Mouse (Mus musculus) left cerebral cortex, postnatal 36 days (tissue): ENCODE results near the gene Rab11fip4. TPM values are rescaled to one million over a fixed set of nuclear protein-coding genes. Genes with fewer than 3 reads are reported as not detected.

Source experiments
- DNase-seq, 2 experiments: peaks; one replicate each; pipeline ENCODE4 v3.0.0; 2021 to 2022; ENCODE audit warnings: low spot score in 2 of 2, mixed read lengths in 1 of 2
- intact Hi-C: fragments of 180-260 bp; cut with DNase I; formaldehyde crosslinking; loops from one replicate; pipeline ENCODE4 v1.15.1; 2025
- total RNA-seq, 2 experiments: library from RNA; stranded (reverse); gene quantifications; 2 replicates each; pipeline ENCODE4 v1.2.3; 2021

Gene Rab11fip4
- total RNA-seq, 2 experiments from 2014 or later: 247 to 269 TPM

- no peak for DNase-seq
These were observed 55.6 kb downstream of the Rab11fip4 start for GRCm38 (mm10) chr11:79646467-79647070.

DNA sequence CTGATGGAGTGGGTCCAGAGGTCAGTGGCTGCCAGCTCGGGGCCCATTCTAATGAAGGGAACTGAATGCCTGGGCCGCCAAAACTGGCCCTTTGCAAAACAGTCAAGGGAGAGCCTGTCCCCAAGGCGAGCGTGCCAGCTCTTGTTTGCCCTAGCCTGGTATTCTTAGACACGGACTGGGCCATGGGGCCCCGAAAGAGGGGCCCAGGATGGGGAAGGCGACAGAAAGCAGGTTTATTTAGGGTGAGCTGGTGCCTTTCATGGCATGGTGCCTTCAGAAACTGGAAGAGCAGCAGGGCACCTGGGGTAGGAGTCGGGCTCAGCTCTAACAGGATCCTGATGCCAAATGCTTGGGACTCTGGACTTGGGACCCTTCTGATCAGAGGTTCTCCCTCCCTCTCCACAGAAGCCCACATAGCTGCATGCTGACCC, 56.1 kb downstream of the Rab11fip4 start:
- intact Hi-C loops: no loop called here
- DNase-seq: peak; percentile 45 to 59

More at GRCm38 (mm10) chr11:79646467-79647070, 55.6 kb downstream of the Rab11fip4 start:
- intact Hi-C loops: no loop called here

DNA sequence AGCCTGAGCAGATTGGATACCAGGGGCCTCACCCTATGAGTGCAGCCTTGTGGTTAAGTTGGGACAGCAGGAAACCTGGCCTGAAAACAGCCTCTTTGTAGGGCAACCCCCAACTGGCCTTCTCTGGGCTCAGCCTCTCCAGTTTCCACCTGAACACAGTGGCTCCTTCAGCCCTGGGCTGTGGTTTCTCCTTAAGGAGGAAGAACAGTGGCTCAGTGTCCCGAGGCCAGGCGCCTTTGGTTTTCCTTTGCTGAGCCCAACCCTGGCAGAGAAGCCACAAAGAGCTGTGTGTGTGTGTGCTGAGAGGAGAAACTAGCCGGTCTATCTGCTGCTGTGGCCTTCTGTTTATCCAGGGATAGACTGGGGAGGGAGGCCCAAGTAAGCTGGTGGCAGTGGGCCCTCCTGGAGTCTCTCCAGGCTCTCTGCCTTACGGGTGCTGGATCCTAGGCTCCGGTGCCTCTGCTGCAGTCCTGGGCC, 59.4 kb downstream of the Rab11fip4 start:
- intact Hi-C loops: no loop called here
- DNase-seq: peak in 1 of 2 experiments; percentile 34

DNA sequence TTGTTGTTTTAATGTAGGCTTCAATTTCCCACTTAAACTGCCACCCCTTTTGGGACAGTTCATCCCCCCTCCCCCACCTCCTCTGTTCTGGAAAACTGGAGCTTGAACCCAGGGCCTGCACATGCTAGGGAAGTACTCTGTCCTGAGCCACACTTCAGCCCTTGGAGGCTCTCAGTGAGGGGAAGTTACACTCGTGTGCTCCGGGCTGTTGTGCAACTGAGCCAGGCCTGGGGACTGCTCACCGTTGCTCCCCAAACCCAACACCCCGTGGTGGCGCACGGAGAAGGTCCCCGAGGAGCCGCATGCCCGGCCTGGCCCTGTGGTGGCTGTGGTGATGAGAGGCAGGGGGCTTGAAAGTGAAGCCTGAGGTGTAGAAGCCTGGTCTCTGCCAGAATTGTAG, 61.2 kb downstream of the Rab11fip4 start:
- DNase-seq: no peak
- intact Hi-C loops: no loop called here

GRCm38 (mm10) chr11:79652921-79653575, 62.0 kb downstream of the Rab11fip4 start:
- DNase-seq: no peak
- intact Hi-C loops: no loop called here

DNA sequence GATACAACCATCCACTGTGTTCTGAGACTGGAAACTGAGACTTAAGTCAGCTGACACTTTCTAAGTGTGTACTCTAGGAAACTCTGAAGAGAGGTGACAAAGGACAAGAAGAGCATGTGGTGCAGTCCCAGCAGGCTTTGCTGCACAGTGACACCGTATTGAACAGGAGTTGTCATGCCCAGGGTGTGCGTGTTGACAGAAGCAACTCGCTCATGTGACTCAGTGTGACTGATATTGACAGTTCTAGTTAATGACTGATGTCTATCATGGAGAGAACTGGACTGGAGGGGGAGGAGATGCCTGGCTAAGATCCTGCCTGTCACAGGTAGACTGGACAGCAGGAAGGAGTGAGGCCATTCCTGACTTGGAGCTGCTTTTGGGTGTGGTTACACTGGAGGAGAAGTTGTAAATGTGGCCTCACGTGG, 63.4 kb downstream of the Rab11fip4 start:
- intact Hi-C loops: no loop called here
- no peak for DNase-seq

- DNase-seq: no peak
- intact Hi-C loops: no loop called here
These were observed 64.6 kb downstream of the Rab11fip4 start for GRCm38 (mm10) chr11:79655592-79655991.

DNA sequence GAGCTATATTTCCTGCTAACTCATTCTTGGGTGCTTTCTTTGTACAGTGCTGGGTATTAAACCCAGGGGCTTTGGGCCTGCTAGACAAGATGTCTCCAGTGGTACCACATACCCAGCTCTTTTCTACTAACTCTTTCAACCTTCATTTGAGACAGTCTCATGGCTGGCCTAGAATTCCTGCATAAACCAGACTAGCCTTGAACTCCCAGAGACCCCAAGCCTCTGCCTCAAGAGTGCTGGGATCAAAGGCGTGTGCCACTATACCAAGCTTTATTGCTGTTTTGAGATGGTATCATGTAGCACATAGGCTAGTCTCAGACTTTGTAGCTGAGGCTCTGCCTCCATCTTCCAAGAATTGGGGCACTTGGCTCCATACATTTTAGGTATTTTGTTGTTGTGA, 65.5 kb downstream of the Rab11fip4 start:
- DNase-seq: no peak
- intact Hi-C loops: no loop called here

- intact Hi-C loops: no loop called here
- no peak for DNase-seq
These were observed 66.0 kb downstream of the Rab11fip4 start for GRCm38 (mm10) chr11:79657053-79657452.

DNA sequence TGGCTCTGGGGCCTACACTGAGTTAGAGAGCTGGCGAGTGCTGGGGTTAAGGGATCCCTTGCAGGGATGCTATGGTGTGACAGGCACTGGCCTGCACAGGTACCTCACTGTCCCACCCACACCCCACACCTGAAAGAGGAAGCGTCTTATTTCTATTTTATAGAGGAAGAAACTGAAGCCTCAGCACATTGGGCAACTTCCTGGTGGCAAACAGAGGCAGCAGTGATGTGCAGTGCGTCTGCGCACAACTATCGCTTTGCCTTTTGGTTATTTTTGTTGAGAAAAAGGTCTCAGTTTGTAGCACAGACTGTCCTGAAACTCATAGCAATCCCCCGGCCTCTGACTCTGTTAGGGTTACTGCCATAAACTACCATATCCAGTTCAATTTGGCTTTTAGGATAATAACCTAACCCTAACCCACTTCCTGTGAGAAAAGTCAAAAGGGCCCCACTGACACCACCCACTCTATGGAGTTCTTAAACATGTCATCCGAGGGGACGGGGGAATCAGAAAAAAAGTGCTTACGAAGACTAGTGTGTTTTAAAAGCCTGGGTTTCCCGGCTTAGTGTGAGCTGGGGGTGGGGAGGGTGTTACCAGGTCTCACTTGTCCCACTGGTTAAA, 67.3 kb downstream of the Rab11fip4 start:
- intact Hi-C loops: no loop called here
- no peak for DNase-seq

- intact Hi-C loops: no loop called here
- peak; percentile 68 to 77 for DNase-seq
These were observed 69.6 kb downstream of the Rab11fip4 start for GRCm38 (mm10) chr11:79660361-79661205.

- intact Hi-C loops: no loop called here
- DNase-seq: no peak
These were observed 71.0 kb downstream of the Rab11fip4 start for GRCm38 (mm10) chr11:79661877-79662545.

DNA sequence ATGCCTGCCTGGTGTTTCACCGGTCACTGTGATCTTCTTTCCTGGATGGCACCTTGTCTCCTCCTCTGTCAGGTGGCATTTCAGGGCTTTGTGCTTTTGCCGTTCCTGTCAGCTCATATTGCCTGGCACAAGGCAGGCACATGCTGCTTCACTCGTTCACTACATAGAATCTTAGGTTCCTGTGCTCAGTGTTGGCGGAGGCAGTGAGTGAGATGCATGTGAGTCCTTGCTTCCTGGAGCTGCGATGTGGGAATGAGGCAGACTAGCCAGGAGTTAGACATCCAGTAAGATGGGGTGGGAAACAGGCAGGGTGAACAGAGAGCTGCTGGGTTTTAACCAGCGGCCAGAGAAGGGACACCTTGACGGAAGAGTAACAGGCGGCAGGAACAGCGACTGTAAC, 72.1 kb downstream of the Rab11fip4 start:
- peak; percentile 65 to 67 for DNase-seq
- intact Hi-C loops: no loop called here

DNA sequence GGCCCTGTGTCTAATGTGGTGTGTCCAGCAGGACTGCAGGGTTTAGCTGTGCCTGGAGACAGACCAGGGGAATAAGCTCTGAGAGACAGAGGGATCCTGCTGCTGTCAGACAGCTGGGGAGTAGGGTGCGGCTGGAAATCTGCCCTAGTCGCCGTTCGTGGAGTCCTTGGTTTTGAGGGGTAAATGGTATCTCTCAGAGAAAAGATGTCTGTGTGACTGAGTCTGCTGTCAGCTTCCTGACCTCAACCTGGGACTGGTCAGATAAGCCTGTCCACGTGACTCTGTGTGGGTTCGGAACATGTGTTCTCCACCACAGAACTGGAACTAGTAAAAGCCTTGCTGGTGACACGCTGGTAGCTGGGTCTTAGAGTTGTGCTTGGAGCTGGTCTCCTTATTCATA, 72.6 kb downstream of the Rab11fip4 start:
- peak in 1 of 2 experiments; percentile 29 for DNase-seq
- intact Hi-C loops: no loop called here

DNA sequence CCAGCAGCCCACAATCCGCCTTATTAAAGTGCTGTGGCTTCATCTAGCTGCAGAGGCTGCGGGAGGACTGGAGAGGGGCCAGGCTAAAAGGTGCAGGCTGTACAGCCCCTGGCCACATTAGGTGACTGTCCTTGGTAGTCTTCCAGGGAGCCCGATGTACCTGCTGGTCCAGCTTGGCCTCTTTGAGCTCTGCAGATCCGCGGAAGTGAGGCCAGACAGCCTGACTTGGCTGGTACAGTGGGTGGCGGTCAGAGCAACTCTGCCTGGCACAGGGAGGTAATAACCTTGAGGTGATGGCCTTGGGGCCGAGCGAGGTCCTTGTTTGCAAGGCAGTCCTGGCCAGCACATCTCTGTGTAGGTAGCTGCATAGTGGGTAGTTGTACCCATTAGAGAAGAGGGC, 75.5 kb downstream of the Rab11fip4 start:
- DNase-seq: no peak
- intact Hi-C loops: no loop called here

- no peak for DNase-seq
- intact Hi-C loops: no loop called here
These were observed 78.2 kb downstream of the Rab11fip4 start for GRCm38 (mm10) chr11:79669210-79669609.

GRCm38 (mm10) chr11:79669947-79670346, 78.9 kb downstream of the Rab11fip4 start:
- intact Hi-C loops: no loop called here

DNA sequence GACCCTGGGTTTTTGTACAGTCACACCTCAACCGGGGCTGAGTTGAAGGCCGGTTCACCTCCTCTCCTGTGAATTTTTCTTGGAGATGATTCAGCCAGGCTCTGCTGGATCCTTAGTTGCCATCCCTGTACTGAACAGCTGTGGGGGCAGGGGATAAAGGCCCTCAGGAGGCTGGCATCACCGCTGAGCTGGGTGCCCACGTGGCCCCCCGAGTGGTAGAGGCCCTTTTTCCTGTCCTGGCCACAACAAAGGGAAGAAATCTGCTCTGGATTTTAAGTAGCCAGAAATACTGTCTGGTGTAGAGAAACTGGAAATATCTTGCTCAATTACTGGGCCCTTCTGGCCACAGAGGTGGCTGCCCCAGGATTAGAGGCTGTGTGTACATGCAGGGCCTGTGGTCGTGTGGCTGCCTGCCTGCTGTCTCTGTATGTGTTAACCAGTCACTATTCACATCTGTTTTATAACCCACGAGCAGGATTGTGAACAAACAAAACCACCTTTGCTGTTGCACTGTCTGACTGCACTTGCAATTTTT, 79.5 kb downstream of the Rab11fip4 start:
- intact Hi-C loops: no loop called here
- no peak for DNase-seq

More at GRCm38 (mm10) chr11:79669947-79670346, 78.9 kb downstream of the Rab11fip4 start:
- no peak for DNase-seq

DNA sequence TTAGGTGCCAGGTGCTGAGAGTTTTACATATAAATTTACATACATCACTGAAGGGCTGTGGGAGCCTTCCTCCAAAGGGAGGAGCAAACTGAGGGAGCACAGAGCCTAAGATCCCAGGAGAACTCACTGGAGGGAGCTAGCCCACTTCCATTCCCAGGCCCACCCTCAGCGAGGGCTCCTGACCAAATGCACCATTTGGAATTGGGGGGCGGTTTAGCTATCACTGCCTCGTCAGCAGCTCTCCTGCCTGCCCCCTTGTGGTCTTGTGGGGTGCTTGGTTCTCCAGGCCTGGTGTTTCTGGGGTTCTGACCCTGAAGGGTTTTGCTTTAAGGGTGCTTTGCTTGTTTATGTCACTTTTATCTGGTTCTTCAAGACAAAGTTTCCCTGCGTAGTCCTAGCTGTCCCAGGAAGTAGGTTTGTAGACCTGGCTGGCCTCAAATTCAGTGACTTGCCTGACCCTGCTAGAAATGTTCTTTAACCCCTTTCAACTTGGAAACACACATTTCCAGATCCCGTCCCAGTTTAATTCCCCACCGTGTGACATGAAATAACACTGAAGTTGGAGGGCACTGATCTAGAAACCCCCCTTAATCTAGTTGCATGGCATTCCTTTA, 80.8 kb downstream of the Rab11fip4 start:
- no peak for DNase-seq
- intact Hi-C loops: no loop called here
